Mouse (Mus musculus) MEL (cell line): ENCODE results near the gene Rnf208. TPM values are rescaled to one million over a fixed set of nuclear protein-coding genes. Genes with fewer than 3 reads are reported as not detected.

Experiments used
- DNase-seq: peaks from one replicate; pipeline ENCODE4 v3.0.0; 2011; ENCODE audit warnings: low read depth, low spot score
- H3K27ac ChIP-seq: 2 replicates; pipeline ENCODE4 v1.5.1; 2012; ENCODE audit warnings: low read depth, mild to moderate bottlenecking, control low read depth, low read length, moderate library complexity; ENCODE audit not compliant: control insufficient read depth
- H3K27me3 ChIP-seq, 2 experiments: fragments of 150-350 bp in 1 of 2; sonication (generic) in 1 of 2; 2 replicates each; pipeline ENCODE4 v1.6.1; 2012; ENCODE audit warnings: low read length in 2 of 2, mild to moderate bottlenecking in 2 of 2, improper control_type of control experiment in 1 of 2, moderate library complexity in 1 of 2; ENCODE audit not compliant: insufficient read depth in 2 of 2, control insufficient read depth in 1 of 2
- H3K36me3 ChIP-seq, 2 experiments: 2 replicates each; pipeline ENCODE4 v1.6.1; 2012 to 2014; ENCODE audit warnings: low read length in 2 of 2, improper control_type of control experiment in 1 of 2, inconsistent platforms in 1 of 2, mild to moderate bottlenecking in 1 of 2; ENCODE audit not compliant: insufficient read depth in 2 of 2, control insufficient read depth in 1 of 2
- H3K4me1 ChIP-seq, 2 experiments: fragments of 150-350 bp in 1 of 2; sonication (generic) in 1 of 2; 2 replicates each; pipeline ENCODE4 v1.6.1; 2012; ENCODE audit warnings: low read length in 2 of 2, improper control_type of control experiment in 1 of 2, mild to moderate bottlenecking in 1 of 2; ENCODE audit not compliant: insufficient read depth in 2 of 2, control insufficient read depth in 1 of 2
- H3K4me3 ChIP-seq, 2 experiments: fragments of 150-350 bp in 1 of 2; sonication (generic) in 1 of 2; 2 replicates each; pipeline ENCODE4 v1.5.1; 2012; ENCODE audit warnings: low read depth in 2 of 2, low read length in 2 of 2, mild to moderate bottlenecking in 2 of 2, moderate library complexity in 2 of 2, control low read depth in 1 of 2, improper control_type of control experiment in 1 of 2; ENCODE audit not compliant: control insufficient read depth in 1 of 2, insufficient read depth in 1 of 2
- H3K79me2 ChIP-seq: 2 replicates; pipeline ENCODE4 v1.6.1; 2012; ENCODE audit warnings: mild to moderate bottlenecking, low read length, moderate library complexity; ENCODE audit not compliant: control insufficient read depth, poor library complexity, insufficient read depth
- H3K9ac ChIP-seq: 2 replicates; pipeline ENCODE4 v1.6.1; 2012; ENCODE audit warnings: low read depth, mild to moderate bottlenecking, control low read depth, low read length, moderate library complexity; ENCODE audit not compliant: control insufficient read depth, poor library complexity, severe bottlenecking
- H3K9me3 ChIP-seq: fragments of 150-350 bp; sonication (generic); replicated peaks from 2 replicates; pipeline ENCODE4 v1.6.1; 2012; ENCODE audit warnings: mild to moderate bottlenecking, low read length, improper control_type of control experiment, moderate library complexity; ENCODE audit not compliant: insufficient read depth
- BHLHE40 ChIP-seq: IDR thresholded peaks from 2 replicates; pipeline ENCODE4 v1.6.1; 2012; ENCODE audit warnings: low read depth, mild to moderate bottlenecking, inconsistent platforms, low read length, improper control_type of control experiment, borderline replicate concordance
- CHD1 ChIP-seq: IDR thresholded peaks from 2 replicates; pipeline ENCODE4 v1.6.1; 2012; ENCODE audit warnings: low read depth, mild to moderate bottlenecking, inconsistent platforms, low read length, improper control_type of control experiment
- CTCF ChIP-seq, 3 experiments: IDR thresholded peaks in 2 of 3; conservative IDR thresholded peaks in 1 of 3; 2 replicates each; pipeline ENCODE4 v1.5.1; 2011 to 2012; ENCODE audit warnings: low read length in 3 of 3, low read depth in 2 of 3, mild to moderate bottlenecking in 2 of 3, improper control_type of control experiment in 1 of 3, inconsistent platforms in 1 of 3, mixed read lengths in 1 of 3, moderate library complexity in 1 of 3; ENCODE audit not compliant: control insufficient read depth in 1 of 3, insufficient read depth in 1 of 3, poor library complexity in 1 of 3, severe bottlenecking in 1 of 3
- HCFC1 ChIP-seq: IDR thresholded peaks from 2 replicates; pipeline ENCODE4 v1.6.1; 2012; ENCODE audit warnings: low read depth, mild to moderate bottlenecking, inconsistent platforms, low read length, improper control_type of control experiment, moderate library complexity
- JUND ChIP-seq: IDR thresholded peaks from 2 replicates; pipeline ENCODE4 v1.6.1; 2011; ENCODE audit warnings: low read depth, mild to moderate bottlenecking, improper control_type of control experiment, low read length
- MAX ChIP-seq: IDR thresholded peaks from 2 replicates; pipeline ENCODE4 v1.6.1; 2011; ENCODE audit warnings: low read length, improper control_type of control experiment
- MEF2A ChIP-seq: IDR thresholded peaks from 2 replicates; pipeline ENCODE4 v1.6.1; 2014; ENCODE audit warnings: low read depth, mild to moderate bottlenecking, inconsistent platforms, low read length, improper control_type of control experiment; ENCODE audit not compliant: poor library complexity, insufficient replicate concordance, severe bottlenecking; ENCODE audit errors: extremely low read depth
- MXI1 ChIP-seq: IDR thresholded peaks from 2 replicates; pipeline ENCODE4 v1.6.1; 2011; ENCODE audit warnings: mild to moderate bottlenecking, low read depth, low read length, improper control_type of control experiment
- NRF1 ChIP-seq: IDR thresholded peaks from 2 replicates; pipeline ENCODE4 v1.6.1; 2014; ENCODE audit warnings: low read depth, mild to moderate bottlenecking, inconsistent platforms, low read length, improper control_type of control experiment, moderate library complexity; ENCODE audit not compliant: poor library complexity, insufficient read depth, severe bottlenecking
- POLR2AphosphoS5 ChIP-seq: IDR thresholded peaks from 2 replicates; pipeline ENCODE4 v1.6.1; 2012; ENCODE audit warnings: low read depth, borderline replicate concordance, mild to moderate bottlenecking, inconsistent platforms, low read length, moderate library complexity, mixed read lengths
- RAD21 ChIP-seq: IDR thresholded peaks from 2 replicates; pipeline ENCODE4 v1.6.1; 2011; ENCODE audit warnings: mild to moderate bottlenecking, low read depth, low read length, improper control_type of control experiment
- RCOR1 ChIP-seq: IDR thresholded peaks from 2 replicates; pipeline ENCODE4 v1.6.1; 2012; ENCODE audit warnings: low read depth, mild to moderate bottlenecking, inconsistent platforms, low read length, improper control_type of control experiment
- TBP ChIP-seq: IDR thresholded peaks from 2 replicates; pipeline ENCODE4 v1.8.0; 2011; ENCODE audit warnings: low read depth, low read length, improper control_type of control experiment
- TCF12 ChIP-seq: IDR thresholded peaks from 2 replicates; pipeline ENCODE4 v1.6.1; 2014; ENCODE audit warnings: low read depth, mild to moderate bottlenecking, inconsistent platforms, low read length, improper control_type of control experiment, moderate library complexity
- USF1 ChIP-seq: IDR thresholded peaks from 2 replicates; pipeline ENCODE4 v1.6.1; 2014; ENCODE audit warnings: low read depth, mild to moderate bottlenecking, inconsistent platforms, low read length, improper control_type of control experiment, moderate library complexity
- ZKSCAN1 ChIP-seq: IDR thresholded peaks from 2 replicates; pipeline ENCODE4 v1.6.1; 2012; ENCODE audit warnings: low read depth, mild to moderate bottlenecking, inconsistent platforms, low read length, improper control_type of control experiment, moderate library complexity
- ZMIZ1 ChIP-seq: IDR thresholded peaks from 2 replicates; pipeline ENCODE4 v1.6.1; 2012; ENCODE audit warnings: low read depth, mild to moderate bottlenecking, inconsistent platforms, low read length, improper control_type of control experiment, moderate library complexity
- ZNF384 ChIP-seq: IDR thresholded peaks from 2 replicates; pipeline ENCODE4 v1.6.1; 2012; ENCODE audit warnings: low read depth, mild to moderate bottlenecking, inconsistent platforms, low read length, improper control_type of control experiment
- polyA plus RNA-seq, 2 experiments: library from polyadenylated mRNA; stranded (reverse) in 1 of 2; unstranded in 1 of 2; fragments of >175 nt in 1 of 2; fragments of >200 nt in 1 of 2; gene quantifications; 2 replicates each; pipeline versions ENCODE4 v1.2.1 to v1.2.4; 2012; ENCODE audit warnings: low replicate concordance in 2 of 2, low read depth in 1 of 2; ENCODE audit not compliant: insufficient read length in 2 of 2, insufficient read depth in 1 of 2, missing spikeins in 1 of 2
- total RNA-seq: library from RNA; depleted of rRNA; stranded (reverse); fragments of 300-350 nt; gene quantifications from 2 replicates; pipeline ENCODE4 v1.2.3, GENCODE M21; 2012

The Rnf208 gene
- total and polyA plus RNA-seq, 3 experiments, result 6.0 to 21.8 TPM; not detected in 1

- TF ChIP-seq POLR2AphosphoS5, result no peak
- TF ChIP-seq, all 39 proteins: peak for 0
Measured at GRCm38 (mm10) chr2:25214444-25214843, 27.6 kb upstream of the Rnf208 start, which contains the start of gene Stpg3 (continued).

GRCm38 (mm10) chr2:25217666-25218065, 24.4 kb upstream of the Rnf208 start:
- DNase-seq, result no peak
- H3K79me2 ChIP-seq, result no peaks in the 10 kb centered on the region; the same call in 1 of the 2 replicates
- H3K4me1 ChIP-seq, result no peaks in the 10 kb centered on the region
- no peaks in the 10 kb centered on the region for H3K9me3 ChIP-seq
- TF ChIP-seq TCF12, result no peak
- no peak for TF ChIP-seq CTCF (IDR thresholded peaks at IDR 0.05 in 2 of 3, conservative IDR thresholded peaks at IDR 0.05 in 1 of 3; ENCODE audit: control insufficient read depth in 1 of 3, insufficient read depth in 1 of 3, low read depth in 2 of 3, low read length in 3 of 3, poor library complexity in 1 of 3, severe bottlenecking in 1 of 3)
- TF ChIP-seq MEF2A, result no peak
- no peak for TF ChIP-seq BHLHE40
- TF ChIP-seq MXI1, result no peak
- TF ChIP-seq USF1, result no peak
- TF ChIP-seq NRF1, result no peak
- TF ChIP-seq HCFC1, result no peak
- TF ChIP-seq RAD21, result no peak
- TF ChIP-seq RCOR1, result no peak
- TF ChIP-seq TBP, result no peak
- TF ChIP-seq ZNF384, result no peak
- TF ChIP-seq JUND, result no peak
- TF ChIP-seq CHD1, result no peak
- TF ChIP-seq ZMIZ1, result no peak
- TF ChIP-seq ZKSCAN1, result no peak
- no peak for TF ChIP-seq POLR2AphosphoS5
- H3K27ac ChIP-seq, result no peak overlapping the region
- no peak overlapping the region for H3K4me3 ChIP-seq
- no peak overlapping the region for H3K9ac ChIP-seq
- no peaks in the 10 kb centered on the region for H3K27me3 ChIP-seq
- peaks cover 0 to 3% of the 10 kb centered on the region in 2 experiments; a peak in 1 of 4 replicates for H3K36me3 ChIP-seq

GRCm38 (mm10) chr2:25218445-25218844, 23.6 kb upstream of the Rnf208 start, which contains the start of gene Fam166a:
Fam166a (plus strand) TSS chr2:25218745.
- H3K9ac ChIP-seq, result no peak within 1 kb of the TSS
- no peaks in the 10 kb centered on the region for H3K27me3 ChIP-seq
- no peaks in the 10 kb centered on the region for H3K9me3 ChIP-seq
- H3K27ac ChIP-seq, result no peak within 1 kb of the TSS
- peaks cover 4% of the 10 kb centered on the region for H3K79me2 ChIP-seq
- no peaks in the 10 kb centered on the region; a peak in 1 of 4 replicates for H3K4me1 ChIP-seq
- no peak for DNase-seq
- H3K36me3 ChIP-seq, result peaks cover 2 to 3% of the 10 kb centered on the region in 2 experiments; a peak in 3 of 4 replicates
- no peak for TF ChIP-seq MAX
- TF ChIP-seq ZMIZ1, result no peak
- no peak for TF ChIP-seq TCF12
- TF ChIP-seq, all 39 proteins: peak for 0
- no peak within 1 kb of the TSS for H3K4me3 ChIP-seq
